Mouse (Mus musculus) kidney, postnatal 36 days (tissue): ENCODE measurements around the gene Dcaf11.

Experiments used
- DNase-seq, 2 experiments: peaks; one replicate each; pipeline ENCODE4 v3.0.0; 2021 to 2022; ENCODE audit warnings: mixed read lengths in 2 of 2

Gene Dcaf11

DNA sequence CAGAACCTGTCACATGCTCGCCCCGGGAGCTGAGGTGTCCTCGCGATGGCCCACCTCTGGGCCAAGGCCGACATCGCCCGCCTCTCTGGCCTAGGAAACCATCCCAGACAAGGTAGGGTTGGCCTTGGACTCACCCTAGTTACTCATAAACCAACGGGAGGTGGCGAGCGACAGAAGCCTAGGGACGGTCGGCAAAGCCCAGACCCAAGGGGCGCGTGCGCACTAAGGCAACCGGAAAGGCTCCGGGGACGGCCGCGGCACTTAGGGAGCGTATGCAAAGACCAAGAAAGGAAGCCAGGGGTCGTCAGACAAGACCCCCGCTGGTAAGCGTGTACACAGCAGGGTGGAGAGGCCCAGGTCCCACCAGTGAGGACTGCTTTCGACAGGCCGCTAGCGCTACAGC is at the start of gene Dcaf11:
Gene Dcaf11, plus strand, starts transcription at position 208 of the 403 bp plus-strand sequence.
- peak; percentile 96 to 97 for DNase-seq

DNA sequence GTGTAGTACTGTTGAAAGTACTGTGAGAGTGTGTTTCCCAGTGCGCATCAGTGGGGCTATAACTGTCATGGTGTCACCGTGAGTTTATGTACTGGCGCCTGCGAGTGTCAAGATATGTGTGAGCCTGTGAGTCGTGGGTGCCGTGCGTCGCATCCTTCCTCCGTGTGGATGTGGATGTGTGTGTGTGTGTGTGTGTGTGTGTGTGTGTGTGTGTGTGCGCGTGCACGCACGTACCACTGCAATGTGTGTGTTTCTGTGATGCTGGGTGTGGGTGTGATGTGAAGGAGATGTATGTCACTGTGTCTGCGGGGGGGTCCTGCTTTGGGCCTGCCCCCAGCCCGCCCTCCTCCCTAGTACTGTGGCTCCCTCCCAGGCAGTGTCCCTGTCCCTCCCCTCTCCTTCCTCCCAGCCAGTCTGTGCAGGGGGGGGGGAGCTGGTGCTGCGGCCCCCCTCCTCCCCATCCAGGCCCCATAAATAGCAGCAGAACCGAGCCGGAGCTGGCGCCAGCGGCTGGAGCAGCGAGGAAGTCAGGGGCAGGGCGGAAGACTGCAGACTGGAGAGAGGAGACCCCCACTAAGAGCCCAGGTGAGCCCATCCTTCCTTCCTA is 49.6 kb upstream of the Dcaf11 start, which contains the start of gene Cpne6:
Gene Cpne6, plus strand, starts transcription at position 321 of the 607 bp plus-strand sequence.
- no peak for DNase-seq

DNA sequence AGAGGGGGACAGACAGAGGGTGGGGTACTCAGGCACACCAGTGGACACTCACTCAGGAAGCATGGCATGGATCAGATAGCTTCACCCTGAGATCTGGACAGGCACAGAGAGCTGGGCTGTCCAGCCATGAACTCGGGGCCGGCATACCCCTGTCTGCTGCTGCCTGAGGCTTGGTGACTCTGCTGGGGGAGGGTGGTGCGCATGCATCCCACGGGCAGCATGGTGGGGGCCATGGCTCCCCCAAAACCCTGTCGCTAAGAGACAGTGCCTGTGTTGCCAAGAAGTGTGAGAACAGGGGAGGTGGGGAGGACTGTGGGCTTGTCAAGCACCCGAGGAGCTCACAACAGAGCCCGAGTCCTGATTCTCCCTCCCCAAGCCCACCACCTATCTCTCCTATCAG is 48.8 kb upstream of the Dcaf11 start:
- DNase-seq: no peak

DNA sequence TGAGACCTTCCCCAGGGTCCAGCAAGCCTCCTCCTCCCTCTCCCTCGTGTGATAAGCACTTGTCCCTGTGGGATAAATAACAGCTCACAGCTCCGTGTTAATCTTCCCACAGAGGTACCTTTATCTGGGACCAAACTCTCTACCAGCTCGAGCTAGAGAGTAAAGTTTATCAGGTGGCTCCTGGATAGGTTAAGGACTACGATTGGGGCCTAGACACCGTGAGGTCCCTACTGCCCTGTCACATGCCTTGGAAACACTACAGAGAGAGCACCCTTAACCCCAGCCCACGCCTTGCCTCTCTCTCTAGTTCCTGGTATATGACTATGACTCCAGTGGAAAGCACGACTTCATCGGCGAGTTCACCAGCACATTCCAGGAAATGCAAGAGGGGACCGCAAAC is 45.9 kb upstream of the Dcaf11 start:
- DNase-seq: no peak

DNA sequence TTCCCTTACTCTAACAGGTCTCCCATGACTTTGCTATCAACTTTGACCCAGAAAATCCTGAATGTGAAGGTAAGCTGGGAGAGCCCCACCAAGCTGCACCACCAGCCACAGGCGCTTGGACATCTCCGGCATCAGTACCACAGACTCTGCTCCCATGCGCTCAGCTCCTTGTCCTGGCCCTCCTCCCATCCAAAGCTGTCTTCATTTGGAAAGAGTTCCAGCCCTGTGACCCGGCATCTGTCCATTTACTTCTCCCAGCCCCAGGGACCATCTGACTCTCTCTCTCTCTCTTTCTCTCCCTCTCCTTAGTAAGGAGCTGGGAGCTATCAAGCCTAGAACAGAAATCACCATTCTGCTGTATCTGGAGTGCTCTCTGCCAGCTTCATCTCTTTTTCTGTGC is 44.0 kb upstream of the Dcaf11 start:
- DNase-seq: no peak

DNA sequence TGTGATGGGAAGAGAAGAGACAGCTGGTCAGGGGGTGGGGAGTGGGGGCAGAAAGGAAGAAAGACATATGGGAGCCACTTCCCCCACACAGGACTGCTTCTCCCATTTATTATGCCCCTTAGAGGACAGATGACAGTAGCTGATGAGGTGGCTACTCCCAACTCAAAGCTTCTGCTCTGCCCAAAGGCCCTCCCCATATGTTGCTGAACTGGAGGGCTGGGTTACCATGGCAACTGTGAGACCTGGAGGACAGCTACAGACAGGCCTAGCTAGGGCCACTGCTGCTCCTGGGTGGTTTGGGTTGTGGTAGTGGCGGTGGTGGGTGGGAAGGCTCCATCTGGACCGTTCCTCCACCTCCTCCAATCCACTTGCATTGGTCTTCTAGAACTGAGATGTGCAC is 40.9 kb upstream of the Dcaf11 start:
- no peak for DNase-seq

DNA sequence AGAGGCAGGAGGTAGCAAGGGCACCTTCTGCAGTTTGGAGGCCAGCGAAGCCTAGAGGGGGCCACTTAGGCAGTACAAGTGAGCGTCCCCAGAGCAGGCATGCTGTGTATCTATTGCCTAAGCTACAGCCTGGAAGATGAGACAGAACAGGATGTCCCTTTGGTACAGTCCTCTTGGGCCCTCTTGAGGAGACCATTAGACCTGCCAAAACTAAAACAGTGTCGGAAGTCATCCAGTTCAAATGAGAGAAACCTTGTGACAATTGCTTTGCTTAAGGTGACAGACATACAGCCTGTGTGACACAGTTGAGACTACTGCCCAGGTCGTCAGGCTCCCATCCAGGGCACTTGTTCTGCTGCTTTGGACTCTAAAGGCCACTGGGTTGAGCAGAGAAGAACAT is 40.2 kb upstream of the Dcaf11 start:
- no peak for DNase-seq

DNA sequence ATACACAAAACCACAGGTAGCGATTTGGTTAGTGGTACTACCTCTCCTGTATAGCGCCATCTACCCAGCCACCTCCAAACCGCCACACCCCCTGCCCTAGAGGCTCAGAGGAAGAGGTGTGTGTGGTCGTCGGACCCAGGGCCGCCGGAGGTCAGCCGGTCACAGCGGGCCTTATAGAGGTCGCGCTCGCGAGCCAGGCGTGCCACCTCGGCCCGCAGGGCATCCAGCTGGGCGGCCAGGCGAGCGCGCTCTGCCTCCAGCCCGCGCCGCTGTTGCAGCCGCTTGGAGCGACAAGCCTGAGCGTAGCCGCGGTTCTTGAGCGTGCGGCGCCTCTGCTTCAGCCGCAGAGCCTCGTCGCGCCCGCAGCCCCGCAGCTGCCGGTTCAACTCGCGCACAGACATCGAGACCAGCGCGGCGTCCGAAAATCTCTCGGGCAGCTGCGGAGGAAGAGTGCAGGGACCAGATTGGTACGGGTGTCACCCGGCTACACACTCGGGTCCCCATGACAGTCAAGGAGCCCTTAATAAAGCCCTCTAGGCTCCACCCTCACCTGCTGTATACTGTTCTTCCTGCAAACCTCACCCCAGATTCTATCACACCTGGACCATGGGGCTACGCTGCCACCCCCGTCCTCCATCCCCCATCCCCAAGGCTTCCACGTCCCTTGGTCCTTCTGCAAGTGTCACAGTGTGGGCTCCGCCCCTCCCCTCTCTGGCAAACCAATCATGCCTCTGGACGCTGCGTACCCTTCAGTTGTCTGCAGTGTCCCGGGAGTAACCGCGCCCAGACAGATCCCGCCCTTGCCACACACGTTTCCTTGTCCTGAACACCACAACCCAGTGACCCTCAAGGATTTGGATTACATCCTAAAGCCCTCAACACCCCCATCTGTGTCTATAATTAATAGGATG is 39.1 kb upstream of the Dcaf11 start:
- DNase-seq: peak; percentile 6 to 47

DNA sequence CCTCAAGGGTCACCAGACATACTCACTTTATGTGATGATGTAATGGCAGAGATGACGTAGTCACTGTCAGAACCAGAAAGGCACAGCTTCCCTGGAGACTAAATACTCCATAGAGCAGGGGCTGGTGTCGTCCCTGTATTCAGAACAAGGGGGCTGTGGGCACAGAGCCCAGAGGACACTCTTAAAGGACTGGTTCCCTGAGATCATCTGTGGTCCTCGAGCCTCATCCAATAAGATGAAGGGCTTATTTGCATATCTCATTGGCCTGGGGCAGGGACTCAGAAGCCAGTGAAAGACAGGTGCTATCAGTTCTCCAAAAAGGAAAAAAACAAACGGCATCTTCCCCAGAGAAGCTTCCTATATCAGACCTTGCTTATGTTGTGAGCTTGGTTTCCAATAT is 35.7 kb upstream of the Dcaf11 start:
- no peak for DNase-seq

DNA sequence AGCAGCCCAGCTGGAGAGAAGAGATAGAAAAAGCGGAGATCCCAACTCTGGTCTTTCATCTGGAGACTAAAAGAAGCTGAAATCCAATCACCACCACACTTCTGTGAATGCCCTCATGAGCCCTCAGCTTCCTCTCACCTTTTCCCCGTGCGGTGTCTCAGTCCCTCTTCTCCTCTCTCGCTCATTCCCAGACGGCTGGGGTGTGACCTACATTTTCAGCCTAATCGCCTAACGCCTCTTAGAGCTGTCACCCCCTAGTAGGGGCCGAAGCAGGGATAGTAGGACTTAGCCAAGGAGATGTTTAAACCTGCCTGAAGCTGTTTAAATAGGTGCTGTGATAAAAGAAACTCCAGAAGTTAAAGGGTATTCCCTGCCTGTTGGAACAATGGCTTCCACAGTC is 35.0 kb upstream of the Dcaf11 start, which contains the start of gene Nrl:
Gene Nrl, minus strand, starts transcription at position 197 of the 400 bp plus-strand sequence.
- DNase-seq: no peak

DNA sequence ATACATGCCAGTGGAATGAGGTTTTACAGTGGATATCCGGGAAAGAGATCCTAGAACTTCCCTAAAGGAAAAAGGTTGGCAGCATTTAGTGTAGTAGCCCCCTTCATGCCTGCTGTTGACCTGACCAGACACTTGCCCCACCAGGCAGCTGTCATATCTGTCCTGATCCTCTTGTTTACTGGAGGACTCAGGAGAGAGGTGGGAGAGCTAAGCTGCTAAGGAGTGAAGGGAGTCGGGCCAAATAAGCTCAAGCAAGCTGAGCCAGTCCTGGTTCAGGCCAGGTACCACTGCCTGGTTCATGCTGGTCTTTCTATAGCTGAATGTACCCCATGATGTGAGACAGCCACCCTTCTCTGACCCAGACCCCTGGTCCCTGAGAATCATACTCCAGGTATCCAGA is 33.1 kb upstream of the Dcaf11 start:
- DNase-seq: no peak

DNA sequence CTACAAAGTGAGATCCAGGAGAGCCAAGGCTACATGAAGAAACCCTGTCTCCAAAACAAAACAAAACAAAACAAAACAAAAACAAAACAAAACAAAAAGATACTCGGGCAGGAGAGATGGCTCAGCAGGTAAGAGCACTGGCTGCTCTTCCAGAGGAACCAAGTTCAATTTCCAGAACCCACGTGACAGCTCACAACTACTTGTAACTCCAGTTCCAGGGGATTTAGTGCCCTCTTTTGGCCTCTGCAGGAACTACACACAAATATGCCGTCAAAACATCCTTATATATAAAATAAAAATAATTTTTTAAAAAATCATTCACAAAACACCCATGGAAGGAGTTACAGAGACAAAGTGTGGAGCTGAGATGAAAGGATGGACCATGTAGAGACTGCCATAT is 31.9 kb upstream of the Dcaf11 start:
- peak; percentile 38 to 65 for DNase-seq

DNA sequence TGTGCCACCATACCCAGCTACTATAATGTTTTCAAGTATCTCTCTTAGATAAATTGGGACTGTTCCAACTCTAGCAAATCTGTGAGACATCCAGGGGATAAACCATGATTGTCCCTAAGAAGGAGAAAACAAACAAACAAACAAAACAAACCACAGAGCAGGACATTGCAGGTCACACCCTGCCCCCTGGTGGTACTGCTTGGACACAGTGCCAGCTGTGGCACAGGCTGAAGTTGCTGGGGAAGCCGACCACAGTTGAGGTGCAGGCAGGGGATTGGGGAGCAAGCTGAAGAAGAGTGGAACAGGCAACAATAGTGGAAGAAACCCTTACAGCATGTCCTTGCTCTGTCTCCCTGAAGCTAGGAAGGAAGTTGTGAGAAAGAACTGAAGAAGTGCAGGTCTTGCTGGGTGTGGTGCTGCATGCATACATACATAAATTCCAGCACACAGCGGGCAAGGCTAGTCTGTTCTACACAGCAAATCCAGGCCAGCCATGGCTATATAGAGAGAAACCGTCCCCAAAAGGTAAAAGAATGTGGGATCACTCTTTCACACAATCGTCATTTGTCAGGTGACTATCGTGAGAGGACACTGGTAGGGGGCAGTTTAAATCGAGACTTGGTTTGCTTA is 23.6 kb upstream of the Dcaf11 start:
- DNase-seq: peak; percentile 47 to 86

DNA sequence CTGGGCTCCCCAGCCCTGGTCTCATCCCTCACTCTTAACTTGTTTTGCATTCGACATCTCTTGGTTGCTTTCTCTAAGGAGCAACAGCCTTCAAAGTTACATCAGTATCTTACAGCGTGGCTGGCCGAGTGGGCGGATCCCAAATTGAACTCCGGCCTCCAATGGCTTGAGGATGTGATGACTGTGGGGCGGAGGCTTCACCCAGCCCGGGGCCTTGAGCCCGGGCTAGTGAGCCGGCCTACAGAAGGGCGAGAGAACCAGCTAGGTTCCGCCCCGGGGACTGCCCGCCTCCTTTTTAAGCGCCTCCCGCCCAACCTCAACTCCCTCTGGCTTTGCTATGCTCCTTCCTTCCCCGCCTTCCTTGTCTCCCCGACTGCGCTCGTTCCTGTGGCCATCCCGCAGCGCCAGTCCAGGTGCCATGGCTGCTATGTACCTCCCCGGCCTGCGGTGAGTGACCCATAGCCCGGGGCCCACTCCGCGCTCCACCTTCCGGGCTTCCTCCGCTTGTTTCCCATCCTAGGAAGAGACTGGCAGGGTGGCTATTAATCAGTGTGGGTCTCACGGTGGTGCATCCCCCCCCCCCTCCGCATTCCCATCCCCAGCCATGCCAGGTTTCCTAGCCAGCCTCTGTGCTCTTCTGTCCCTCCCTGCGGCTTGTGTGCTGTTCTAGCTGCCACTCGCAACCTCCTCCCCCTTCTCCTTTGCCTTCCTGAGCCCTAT is 19.6 kb upstream of the Dcaf11 start, which contains the start of gene Pck2:
Gene Pck2, plus strand, starts transcription at position 200 of the 720 bp plus-strand sequence.
- DNase-seq: peak; percentile 90 to 94

DNA sequence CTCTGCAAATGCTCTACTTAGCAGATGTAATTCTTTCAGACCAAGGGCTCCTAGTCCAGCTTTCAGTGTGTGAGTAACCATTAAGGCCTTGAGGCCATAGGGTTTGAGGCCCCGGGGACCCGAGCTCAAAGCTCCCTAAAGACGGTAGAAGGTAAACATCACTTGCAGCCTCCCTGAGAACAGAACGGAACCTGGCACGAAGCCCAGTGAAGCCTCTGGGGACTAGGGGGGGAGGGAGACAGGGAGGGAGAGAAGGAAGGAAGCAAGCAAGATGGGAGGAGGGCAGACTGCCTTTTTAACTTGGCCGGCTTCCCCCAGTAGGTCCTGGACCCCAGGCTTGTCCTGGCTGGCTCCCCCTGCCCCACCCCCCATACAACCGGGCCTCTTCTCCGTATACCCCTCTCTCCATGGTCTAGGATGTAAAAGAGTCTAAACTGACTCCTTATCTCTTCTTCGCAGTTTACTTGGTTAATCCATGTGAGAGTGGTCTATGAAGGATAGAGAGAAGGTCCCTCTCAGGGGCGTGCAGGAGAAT is 19.0 kb upstream of the Dcaf11 start:
- DNase-seq: peak; percentile 77 to 87

DNA sequence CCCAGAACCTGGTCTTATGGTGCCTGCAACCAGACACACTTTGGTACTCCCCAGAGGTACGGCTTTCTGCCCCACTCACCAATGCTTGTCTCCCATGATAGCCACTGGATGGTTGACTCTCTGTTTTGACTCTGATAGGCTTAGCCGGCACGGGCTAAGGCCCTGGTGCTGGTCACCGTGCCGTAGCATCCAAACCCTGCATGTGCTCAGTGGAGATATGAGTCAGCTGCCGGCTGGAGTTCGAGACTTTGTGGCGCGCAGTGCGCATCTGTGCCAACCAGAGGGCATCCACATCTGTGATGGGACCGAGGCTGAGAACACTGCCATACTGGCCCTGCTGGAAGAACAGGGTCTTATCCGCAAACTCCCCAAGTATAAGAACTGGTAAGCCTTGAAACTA is 17.5 kb upstream of the Dcaf11 start:
- no peak for DNase-seq

DNA sequence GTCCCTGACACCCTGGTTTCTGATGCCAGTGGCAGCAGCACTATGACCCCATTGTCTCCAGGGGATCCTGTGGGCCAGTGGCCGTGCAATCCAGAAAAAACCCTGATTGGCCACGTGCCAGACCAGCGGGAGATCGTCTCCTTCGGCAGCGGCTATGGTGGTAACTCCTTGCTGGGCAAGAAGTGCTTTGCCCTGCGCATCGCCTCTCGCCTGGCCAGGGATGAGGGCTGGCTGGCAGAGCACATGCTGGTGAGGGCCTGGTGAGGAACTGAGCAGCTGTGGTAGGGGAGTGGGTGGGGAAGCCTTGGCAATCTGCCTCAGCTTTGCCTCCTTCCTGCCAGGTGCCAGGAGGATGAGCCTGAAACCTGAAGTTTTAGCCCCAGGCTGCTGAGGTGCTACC is 15.5 kb upstream of the Dcaf11 start:
- no peak for DNase-seq

DNA sequence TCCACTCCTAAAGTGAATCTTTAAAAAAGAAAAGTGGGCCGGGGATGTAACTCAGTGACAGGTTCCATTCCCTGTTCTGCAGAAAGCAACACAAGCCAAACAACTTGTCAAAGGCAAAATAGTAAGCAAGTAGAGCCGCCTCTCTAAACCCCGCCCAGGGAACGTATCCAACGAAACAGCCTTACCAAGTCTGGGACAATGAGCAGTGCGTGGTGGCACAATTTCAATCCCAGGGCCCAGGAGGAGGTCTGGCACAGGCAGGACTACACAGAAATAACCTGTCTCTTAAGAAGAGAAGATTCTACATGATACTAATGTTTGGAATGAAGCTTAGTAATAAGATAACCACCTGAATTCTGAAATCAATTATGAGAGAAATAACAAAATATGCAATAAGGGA is 9.6 kb upstream of the Dcaf11 start:
- no peak for DNase-seq

DNA sequence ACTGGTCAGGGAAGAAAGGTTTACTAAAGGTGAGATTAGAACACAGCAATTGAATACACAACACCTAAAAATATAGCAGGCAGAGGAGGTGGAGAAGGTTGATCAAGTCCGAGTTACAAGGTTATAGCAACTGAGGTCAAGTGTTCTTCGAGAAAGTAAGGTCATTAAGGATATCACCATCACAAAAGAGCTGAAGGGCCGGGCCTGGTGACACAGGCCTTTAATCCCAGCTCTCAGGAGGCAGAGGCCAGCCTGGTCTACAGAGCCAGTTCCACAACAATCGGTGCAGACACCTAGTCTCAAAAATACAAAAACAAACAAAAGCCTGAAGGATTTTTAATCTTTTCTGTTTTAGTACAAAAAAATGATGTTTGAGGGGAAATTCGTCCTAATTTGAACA is 8.5 kb upstream of the Dcaf11 start:
- DNase-seq: no peak

DNA sequence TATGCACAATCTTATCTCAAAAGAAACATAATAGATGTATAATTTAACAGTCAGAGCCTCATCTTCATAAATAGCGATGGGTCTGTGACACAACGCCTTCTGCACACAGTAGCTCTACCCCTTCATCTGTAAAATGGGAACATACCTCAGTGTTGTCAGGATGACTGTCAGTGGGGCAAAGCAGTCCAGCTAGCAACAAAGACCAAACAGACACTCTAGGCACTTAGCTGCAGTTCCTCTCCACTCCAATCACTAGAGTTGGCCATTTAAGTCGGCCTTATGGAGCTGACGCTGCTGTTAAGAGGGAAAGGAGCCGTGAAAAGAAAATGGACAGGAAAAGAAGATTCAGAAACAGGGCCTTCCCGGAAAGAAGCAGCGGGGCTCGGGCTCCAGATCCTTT is 8.0 kb upstream of the Dcaf11 start:
- no peak for DNase-seq

DNA sequence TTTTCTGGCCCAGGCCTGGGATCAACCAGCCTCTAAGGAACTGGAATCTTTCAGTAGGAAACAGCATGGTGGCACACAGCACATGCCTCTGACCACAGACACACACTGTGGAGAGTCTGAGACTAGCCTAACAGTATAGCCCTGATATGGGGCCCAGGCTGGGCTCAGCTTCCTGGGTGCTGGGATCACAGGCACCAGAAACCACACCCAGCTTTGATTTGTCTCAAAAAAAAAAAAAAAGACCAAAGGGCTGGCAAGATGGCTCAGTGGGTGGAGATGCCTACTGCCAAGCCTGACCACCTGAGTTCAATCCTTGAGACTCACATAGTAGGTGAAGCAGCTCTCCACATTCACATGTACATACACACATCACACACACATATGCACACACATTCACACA is 5.2 kb upstream of the Dcaf11 start:
- DNase-seq: no peak

DNA sequence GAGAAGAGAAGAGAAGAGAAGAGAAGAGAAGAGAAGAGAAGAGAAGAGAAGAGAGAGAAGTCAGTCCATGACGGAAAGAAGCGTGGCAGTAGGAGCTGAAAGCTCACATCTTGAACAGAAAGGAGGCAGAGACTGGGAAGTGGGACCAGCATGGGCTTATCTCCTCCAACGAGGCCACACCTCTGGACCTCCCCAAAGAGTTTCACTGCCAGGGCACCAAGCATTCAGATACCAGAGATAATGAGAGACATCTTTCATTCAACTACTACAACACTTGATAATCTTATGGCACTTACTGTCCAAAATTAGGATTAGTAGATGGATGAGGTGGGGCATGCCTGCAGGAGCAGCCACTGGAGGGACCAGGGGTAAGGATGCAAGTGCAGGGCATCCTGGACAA is 4.0 kb upstream of the Dcaf11 start:
- no peak for DNase-seq

DNA sequence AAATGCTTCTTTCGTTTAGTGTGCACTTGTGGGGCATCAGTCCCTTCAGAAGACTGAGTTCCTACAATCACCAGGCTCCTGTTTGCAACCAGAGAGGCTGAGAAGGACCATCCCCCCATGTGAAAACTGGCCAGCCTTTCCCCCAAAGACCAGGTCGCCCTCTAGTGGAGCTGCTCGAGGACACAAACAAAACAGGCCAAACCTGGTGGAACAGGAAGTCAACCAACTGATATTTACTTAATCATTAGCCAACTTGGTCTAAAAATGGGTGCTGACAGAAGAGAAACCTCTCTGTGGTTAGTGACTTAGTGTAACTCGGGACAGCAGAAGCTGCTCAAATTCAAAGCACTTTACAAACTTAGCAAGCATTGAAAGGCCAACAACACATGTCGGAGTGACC is 2.8 kb upstream of the Dcaf11 start:
- peak; percentile 90 to 93 for DNase-seq
